Mouse (Mus musculus) retina, postnatal 1 day (tissue): ENCODE measurements around the gene Pole3.
"Not testable (repeated sequence)": the region's sequence is repeated elsewhere in the genome, so short reads cannot be mapped to it uniquely, and the experiment has no call there.

Source experiments
- DNase-seq: peaks from one replicate; pipeline ENCODE4 v3.0.0-alpha.2; 2012

Gene Pole3

GRCm38 (mm10) chr4:62486162-62486696 lies 38.6 kb downstream of the Pole3 start:
- DNase-seq: no peak

- no peak for DNase-seq
Observed at GRCm38 (mm10) chr4:62485450-62486161, 39.3 kb downstream of the Pole3 start.

- no peak for DNase-seq
Observed at GRCm38 (mm10) chr4:62484928-62485327, 39.9 kb downstream of the Pole3 start.

GRCm38 (mm10) chr4:62480709-62481605 lies 43.9 kb downstream of the Pole3 start:
- DNase-seq: no peak

- peak; percentile 37 for DNase-seq
Observed at GRCm38 (mm10) chr4:62479937-62480708, 44.7 kb downstream of the Pole3 start, which contains the start of gene Bspry. TSS of gene Bspry (plus strand) at chr4:62480053.

- DNase-seq: not testable (repeated sequence)
Observed at GRCm38 (mm10) chr4:62479593-62479936, 45.3 kb downstream of the Pole3 start.

GRCm38 (mm10) chr4:62477542-62478244 lies 47.2 kb downstream of the Pole3 start:
- no peak for DNase-seq

GRCm38 (mm10) chr4:62475793-62476192 lies 49.1 kb downstream of the Pole3 start:
- no peak for DNase-seq

GRCm38 (mm10) chr4:62475131-62475530 lies 49.7 kb downstream of the Pole3 start:
- DNase-seq: no peak
